Mouse (Mus musculus) bone marrow, adult 2 months (tissue): Measurements from ENCODE around the gene Nhlrc2.

Source experiments
- CTCF ChIP-seq: fragments of 200-500 bp; IDR thresholded peaks from 2 replicates; pipeline ENCODE4 v1.5.1; 2011; ENCODE audit warnings: low read length, control low read depth; ENCODE audit not compliant: control insufficient read depth, insufficient read depth
- POLR2A ChIP-seq: fragments of 200-500 bp; IDR thresholded peaks from 2 replicates; pipeline ENCODE4 v1.6.1; 2011; ENCODE audit warnings: low read depth, mild to moderate bottlenecking, control low read depth, low read length, borderline replicate concordance; ENCODE audit not compliant: control insufficient read depth

DNA sequence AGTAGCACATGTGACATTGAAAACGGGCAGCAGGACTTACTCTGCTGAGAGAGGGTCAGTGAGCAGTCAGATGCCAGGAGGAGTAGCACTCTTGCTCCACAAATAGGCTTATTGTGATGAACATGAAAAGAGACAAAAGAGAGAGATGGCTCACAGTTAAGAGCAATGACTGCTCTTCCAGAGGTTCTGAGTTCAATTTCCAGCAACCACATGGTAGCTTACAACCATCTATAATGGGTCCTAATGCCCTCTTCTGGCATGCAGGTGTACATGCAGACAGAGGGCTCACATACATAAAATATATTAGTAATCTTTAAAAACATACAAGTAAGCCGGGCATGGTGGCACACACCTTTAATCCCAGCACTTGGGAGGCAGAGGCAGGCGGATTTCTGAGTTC lies 5.1 kb downstream of the Nhlrc2 start:
- no peak for TF ChIP-seq CTCF
- TF ChIP-seq POLR2A, result no peak
